Mouse (Mus musculus) hindbrain, embryonic 15.5 days (tissue): ENCODE results near the gene Jun. TPM values are rescaled to one million over a fixed set of nuclear protein-coding genes. Genes with fewer than 3 reads are reported as not detected.

Experiments
- polyA plus RNA-seq: library from polyadenylated mRNA; unstranded; fragments of >200 nt; fragmentation: Nextera tagmentation; extraction: Ambion mirVana; gene quantifications from 2 replicates; pipeline ENCODE4 v1.2.1, GENCODE M21; 2015

The Jun gene
- polyA plus RNA-seq, 1 experiment from 2014 or later: 62.3 TPM

Other genes with a start within 250 kb of the Jun start
- gene Eqtn, start 123.4 kb downstream of the Jun start, polyA plus RNA-seq: 0.27 TPM in 1 of 2 replicates, not detected in the other
- gene Mysm1, start 73.1 kb downstream of the Jun start, polyA plus RNA-seq: 24.6 and 25.9 TPM in 2 replicates